Mouse (Mus musculus) heart, postnatal 0 days (tissue): ENCODE measurements at regions not wholly inside any gene's neighbourhood (a gene's known extent, or its start where the extent isn't known, plus 50 kb on each side); places are given as distances from the start of the nearest gene placed in this dataset.

Experiments used
- ATAC-seq: fragments of 200-750 bp; cut with Nextera tagmentation; 2 replicates; pipeline ENCODE4 v1.8.0; 2017; ENCODE audit warnings: low read depth, moderate number of reproducible peaks, moderate library complexity; ENCODE audit not compliant: insufficient read depth
- DNase-seq: peaks from one replicate; pipeline ENCODE4 v3.0.0-alpha.2; 2016; ENCODE audit warnings: low spot score
- H3K27ac ChIP-seq: fragments of 300-500 bp; sonication (generic); 2 replicates; pipeline ENCODE4 v1.5.1; 2014; ENCODE audit warnings: low read depth, mild to moderate bottlenecking
- H3K27me3 ChIP-seq: fragments of 300-500 bp; sonication (generic); 2 replicates; pipeline ENCODE4 v1.6.1; 2014; ENCODE audit warnings: low read length, mixed read lengths; ENCODE audit not compliant: control insufficient read depth, insufficient read depth
- H3K36me3 ChIP-seq: fragments of 300-500 bp; sonication (generic); replicated peaks from 2 replicates; pipeline ENCODE4 v1.6.1; 2014; ENCODE audit warnings: low read length, mixed read lengths; ENCODE audit not compliant: control insufficient read depth, insufficient read depth
- H3K4me1 ChIP-seq: fragments of 300-500 bp; sonication (generic); 2 replicates; pipeline ENCODE4 v1.6.1; 2014; ENCODE audit warnings: antibody characterized with exemption; ENCODE audit not compliant: control insufficient read depth, insufficient read depth
- H3K4me2 ChIP-seq: fragments of 300-500 bp; sonication (generic); 2 replicates; pipeline ENCODE4 v1.6.1; 2014; ENCODE audit warnings: low read depth, mild to moderate bottlenecking, low read length, moderate library complexity
- H3K4me3 ChIP-seq: fragments of 300-500 bp; sonication (generic); 2 replicates; pipeline ENCODE4 v1.5.1; 2014; ENCODE audit warnings: low read depth, low read length
- H3K9ac ChIP-seq: fragments of 300-500 bp; sonication (generic); replicated peaks from 2 replicates; pipeline ENCODE4 v1.6.1; 2014; ENCODE audit warnings: low read depth, low read length, mixed read lengths
- H3K9me3 ChIP-seq: fragments of 300-500 bp; sonication (generic); replicated peaks from 2 replicates; pipeline ENCODE4 v1.6.1; 2016; ENCODE audit warnings: low read length; ENCODE audit not compliant: control insufficient read depth
- CTCF ChIP-seq: IDR thresholded peaks from 2 replicates; pipeline ENCODE4 v1.5.1; 2016; ENCODE audit warnings: antibody characterized with exemption, control low read depth, low read depth
- EP300 ChIP-seq: IDR thresholded peaks from 2 replicates; pipeline ENCODE4 v1.6.1; 2016; ENCODE audit warnings: antibody characterized with exemption, low read depth
- WGBS: fragments of 180-500 bp; shearing (Covaris S2); extraction: QIAGEN DNeasy Blood & Tissue Kit; methylation state at CpG from one replicate; pipeline ENCODE4 v1.1.7; 2014; 5-methylcytosine and 5-hydroxymethylcytosine counted together

- Histone ChIP-seq H3K9me3 (no peaks in the 10 kb centered on the region), H3K4me3 (no peak overlapping the region), H3K27ac (no peak overlapping the region; the same call in 1 of the 2 replicates), H3K4me2 (no peak overlapping the region), H3K4me1 (peaks cover 21% of the 10 kb centered on the region), H3K27me3 (no peaks in the 10 kb centered on the region), H3K9ac (no peak overlapping the region), H3K36me3 (no peaks in the 10 kb centered on the region)
- no peak for ATAC-seq
- DNase-seq, result no peak
- WGBS, result 75% methylated on average over 1 of the region's 1 CpGs
- TF ChIP-seq EP300 (no peak), CTCF (no peak)
These were observed 52.5 kb upstream of the Kdm7a start for GRCm38 (mm10) chr6:39259129-39259528.

- Histone ChIP-seq H3K27me3 (no peaks in the 10 kb centered on the region), H3K27ac (no peak overlapping the region; the same call in 1 of the 2 replicates), H3K9ac (no peak overlapping the region), H3K9me3 (no peaks in the 10 kb centered on the region), H3K36me3 (no peaks in the 10 kb centered on the region), H3K4me3 (no peak overlapping the region), H3K4me1 (peaks cover 16% of the 10 kb centered on the region), H3K4me2 (no peak overlapping the region)
- no peak for DNase-seq
- TF ChIP-seq CTCF, result no peak
- no peak for TF ChIP-seq EP300
- ATAC-seq, result no peak
- 76% methylated on average over 4 of the region's 4 CpGs for WGBS
These were observed 52.1 kb upstream of the Kdm7a start for GRCm38 (mm10) chr6:39258656-39259055.

GRCm38 (mm10) chr6:39257667-39258395 is 51.2 kb upstream of the Kdm7a start:
- Histone ChIP-seq H3K27ac (no peak overlapping the region), H3K4me2 (peak overlapping the region; percentile 90), H3K4me1 (peaks cover 16% of the 10 kb centered on the region), H3K9ac (0 out of 2 replicates have a peak overlapping the region, but pooled peaks have one; percentile 52), H3K4me3 (no peak overlapping the region), H3K27me3 (no peaks in the 10 kb centered on the region), H3K9me3 (no peaks in the 10 kb centered on the region), H3K36me3 (no peaks in the 10 kb centered on the region)
- TF ChIP-seq EP300, result no peak
- no peak for TF ChIP-seq CTCF
- ATAC-seq (no peak), DNase-seq (no peak)
- WGBS, result 59% methylated on average over 7 of the region's 7 CpGs

GRCm38 (mm10) chr6:39257111-39257571 is 50.6 kb upstream of the Kdm7a start:
- under 1% methylated on average over 18 of the region's 18 CpGs for WGBS
- Histone ChIP-seq H3K4me3 (peak overlapping the region; percentile 54), H3K36me3 (no peaks in the 10 kb centered on the region), H3K27ac (peak overlapping the region; percentile 64), H3K9ac (peak overlapping the region; percentile 52), H3K27me3 (no peaks in the 10 kb centered on the region), H3K9me3 (no peaks in the 10 kb centered on the region), H3K4me2 (peak overlapping the region; percentile 90), H3K4me1 (peaks cover 16% of the 10 kb centered on the region)
- ATAC-seq (peak; percentile 70), DNase-seq (peak; percentile 60)
- TF ChIP-seq CTCF (no peak), EP300 (no peak)

GRCm38 (mm10) chr6:39256304-39257103 is 49.9 kb upstream of the Kdm7a start:
- WGBS, result 8% methylated on average over 48 of the region's 48 CpGs
- Histone ChIP-seq H3K27me3 (no peaks in the 10 kb centered on the region), H3K4me1 (peaks cover 16% of the 10 kb centered on the region), H3K27ac (peak overlapping the region; percentile 64), H3K36me3 (no peaks in the 10 kb centered on the region), H3K9me3 (no peaks in the 10 kb centered on the region), H3K4me2 (peak overlapping the region; percentile 90), H3K9ac (peak overlapping the region; percentile 52), H3K4me3 (peak overlapping the region; percentile 54)
- DNase-seq (no peak), ATAC-seq (peak; percentile 59)
- TF ChIP-seq CTCF, result no peak
- no peak for TF ChIP-seq EP300
